Mouse (Mus musculus) G1E (cell line): ENCODE data around the gene Gm17268. TPM values are rescaled to one million over a fixed set of nuclear protein-coding genes. Genes with fewer than 3 reads are reported as not detected.

ENCODE experiments used
- ATAC-seq: 2 replicates; pipeline ENCODE4 v1.8.0; 2016; ENCODE audit warnings: mild to moderate bottlenecking; ENCODE audit not compliant: insufficient number of reproducible peaks, poor library complexity, low FRiP score, severe bottlenecking; ENCODE audit errors: extremely low read depth
- DNase-seq: peaks from one replicate; pipeline ENCODE4 v3.0.0; 2012; ENCODE audit warnings: low spot score
- H3K27me3 ChIP-seq: 2 replicates; pipeline ENCODE4 v1.6.1; 2012; ENCODE audit warnings: mild to moderate bottlenecking, low read length, inconsistent platforms; ENCODE audit not compliant: insufficient read depth
- H3K36me3 ChIP-seq: replicated peaks from 2 replicates; pipeline ENCODE3; 2012; ENCODE audit warnings: mild to moderate bottlenecking, inconsistent platforms
- H3K4me1 ChIP-seq: 2 replicates; pipeline ENCODE4 v1.6.1; 2012; ENCODE audit warnings: low read depth, low read length, inconsistent platforms, mixed read lengths; ENCODE audit not compliant: insufficient read depth
- H3K4me3 ChIP-seq: 2 replicates; pipeline ENCODE4 v1.5.1; 2012; ENCODE audit warnings: low read depth, mild to moderate bottlenecking, inconsistent platforms, low read length, moderate library complexity, mixed read lengths
- H3K9me3 ChIP-seq: replicated peaks from 2 replicates; pipeline ENCODE4 v1.6.1; 2012; ENCODE audit warnings: inconsistent platforms
- CTCF ChIP-seq: IDR thresholded peaks from 2 replicates; pipeline ENCODE4 v1.5.1; 2012; ENCODE audit warnings: low read depth, low read length, inconsistent platforms, mixed read lengths
- GATA1 ChIP-seq: IDR thresholded peaks from 2 replicates; pipeline ENCODE4 v1.6.1; 2012; ENCODE audit warnings: borderline replicate concordance, low read length, inconsistent platforms, mixed read lengths
- GATA2 ChIP-seq: IDR thresholded peaks from 2 replicates; pipeline ENCODE4 v1.6.1; 2012; ENCODE audit warnings: low read depth, low read length, inconsistent platforms, borderline replicate concordance
- POLR2AphosphoS5 ChIP-seq: IDR thresholded peaks from 2 replicates; pipeline ENCODE4 v1.6.1; 2012; ENCODE audit warnings: low read depth, low read length, inconsistent platforms; ENCODE audit not compliant: insufficient replicate concordance
- TAL1 ChIP-seq: conservative IDR thresholded peaks from 2 replicates; pipeline ENCODE4 v1.6.1; 2012; ENCODE audit warnings: low read depth, low read length, inconsistent platforms, mixed read lengths
- polyA plus RNA-seq: library from polyadenylated mRNA; stranded (reverse); fragments of >175 nt; gene quantifications from 2 replicates; pipeline ENCODE4 v1.2.3, GENCODE M21; 2012
- total RNA-seq, 2 experiments: library from RNA; stranded (forward) in 1 of 2; stranded (reverse) in 1 of 2; fragments of 200-1000 nt in 1 of 2; fragments of >200 nt in 1 of 2; fragmentation: Nextera tagmentation in 1 of 2; gene quantifications; 2 replicates each; pipeline ENCODE4 v1.2.3; 2014 to 2017

Gene Gm17268
- total RNA-seq (2014; fragmentation: Nextera tagmentation) (not detected in 2 replicates), total RNA-seq (2017) (not detected in 2 replicates), polyA plus RNA-seq (not detected in 2 replicates)

- Histone ChIP-seq H3K27me3 (no peaks in the 10 kb centered on the region; the same call in 1 of the 2 replicates), H3K4me1 (no peaks in the 10 kb centered on the region), H3K4me3 (no peak within 1 kb of the TSS), H3K36me3 (no peaks in the 10 kb centered on the region), H3K9me3 (peaks cover 45% of the 10 kb centered on the region)
- ATAC-seq (no peak), DNase-seq (no peak)
- TF ChIP-seq CTCF (no peak), TAL1 (no peak), GATA1 (no peak), POLR2AphosphoS5 (no peak), GATA2 (no peak)
Observed at GRCm38 (mm10) chr11:82038535-82038934, at the start of gene Gm17268. TSS of gene Gm17268 (minus strand) at chr11:82038562.

- ATAC-seq (no peak), DNase-seq (no peak)
- Histone ChIP-seq H3K36me3 (no peaks in the 10 kb centered on the region), H3K4me3 (no peak overlapping the region), H3K4me1 (no peaks in the 10 kb centered on the region), H3K27me3 (no peaks in the 10 kb centered on the region), H3K9me3 (peaks cover 16% of the 10 kb centered on the region)
- TF ChIP-seq TAL1 (no peak), GATA1 (no peak)
Observed at GRCm38 (mm10) chr11:82084360-82084759, 46.0 kb upstream of the Gm17268 start.

GRCm38 (mm10) chr11:82080865-82081264 is 42.5 kb upstream of the Gm17268 start:
- Histone ChIP-seq H3K4me1 (no peaks in the 10 kb centered on the region), H3K27me3 (no peaks in the 10 kb centered on the region), H3K4me3 (no peak overlapping the region), H3K36me3 (no peaks in the 10 kb centered on the region), H3K9me3 (peaks cover 19% of the 10 kb centered on the region)
- DNase-seq (no peak), ATAC-seq (no peak)
- no peak for TF ChIP-seq GATA2
- TF ChIP-seq CTCF: no peak
- TF ChIP-seq TAL1: no peak
- no peak for TF ChIP-seq GATA1
- no peak for TF ChIP-seq POLR2AphosphoS5

- H3K9me3 ChIP-seq: peaks cover 27% of the 10 kb centered on the region
- H3K4me3 ChIP-seq: no peak overlapping the region
- H3K36me3 ChIP-seq: no peaks in the 10 kb centered on the region
- DNase-seq: no peak
- no peak for TF ChIP-seq TAL1
- TF ChIP-seq POLR2AphosphoS5: no peak
- no peak for TF ChIP-seq GATA1
- no peak for TF ChIP-seq GATA2
- no peak for TF ChIP-seq CTCF
- H3K4me1 ChIP-seq: no peaks in the 10 kb centered on the region
- no peaks in the 10 kb centered on the region for H3K27me3 ChIP-seq
- no peak for ATAC-seq
Observed at GRCm38 (mm10) chr11:82078136-82078730, 39.9 kb upstream of the Gm17268 start.

- Histone ChIP-seq H3K27me3 (no peaks in the 10 kb centered on the region), H3K4me3 (no peak overlapping the region), H3K9me3 (peaks cover 34% of the 10 kb centered on the region), H3K4me1 (no peaks in the 10 kb centered on the region), H3K36me3 (no peaks in the 10 kb centered on the region)
- ATAC-seq (no peak), DNase-seq (no peak)
- TF ChIP-seq GATA1: no peak
- no peak for TF ChIP-seq POLR2AphosphoS5
- no peak for TF ChIP-seq GATA2
- no peak for TF ChIP-seq CTCF
- no peak for TF ChIP-seq TAL1
Observed at GRCm38 (mm10) chr11:82077031-82077430, 38.7 kb upstream of the Gm17268 start.

GRCm38 (mm10) chr11:82073686-82074085 is 35.3 kb upstream of the Gm17268 start:
- Histone ChIP-seq H3K4me1 (no peaks in the 10 kb centered on the region), H3K27me3 (no peaks in the 10 kb centered on the region), H3K36me3 (no peaks in the 10 kb centered on the region), H3K9me3 (peaks cover 54% of the 10 kb centered on the region), H3K4me3 (no peak overlapping the region)
- TF ChIP-seq GATA1 (no peak), POLR2AphosphoS5 (no peak), TAL1 (no peak), CTCF (no peak), GATA2 (no peak)
- ATAC-seq: no peak
- DNase-seq: no peak

- H3K4me1 ChIP-seq: no peaks in the 10 kb centered on the region
- no peaks in the 10 kb centered on the region for H3K27me3 ChIP-seq
- no peaks in the 10 kb centered on the region for H3K36me3 ChIP-seq
- TF ChIP-seq TAL1: no peak
- TF ChIP-seq CTCF: no peak
- no peak for TF ChIP-seq GATA2
- no peak for TF ChIP-seq GATA1
- no peak for TF ChIP-seq POLR2AphosphoS5
- H3K9me3 ChIP-seq: peaks cover 57% of the 10 kb centered on the region
- no peak for ATAC-seq
- H3K4me3 ChIP-seq: no peak overlapping the region
- DNase-seq: no peak
Observed at GRCm38 (mm10) chr11:82072984-82073383, 34.6 kb upstream of the Gm17268 start.
